Mouse (Mus musculus): ENCODE data around the gene Nrg3.

GRCm38 (mm10) chr14:38937481-38937880, 535.4 kb downstream of the Nrg3 start:
- TF ChIP-seq POLR2A (IDR thresholded peaks at IDR 0.05; ENCODE audit: insufficient read length, low read depth) = no peak
- no peak for TF ChIP-seq TCF12 (IDR thresholded peaks at IDR 0.05; ENCODE audit: insufficient read depth, poor library complexity, severe bottlenecking)
- no peak for TF ChIP-seq USF1 (IDR thresholded peaks at IDR 0.05; ENCODE audit: low read depth)
- TF ChIP-seq MYOG (IDR thresholded peaks at IDR 0.05; ENCODE audit: control insufficient read depth in 1 of 3, insufficient read depth in 1 of 3, insufficient read length in 2 of 3, low read depth in 2 of 3) = no peak
- no peak for TF ChIP-seq MAX (IDR thresholded peaks at IDR 0.05; ENCODE audit: low read depth)
- TF ChIP-seq POLR2AphosphoS2 (IDR thresholded peaks at IDR 0.05; ENCODE audit: insufficient read length, low read depth) = no peak
- no peak for TF ChIP-seq SRF (IDR thresholded peaks at IDR 0.05; ENCODE audit: control insufficient read depth, insufficient read length, low read depth)

Data from myocyte (in vitro differentiated cells).